Mouse (Mus musculus) ES-E14 (cell line): Measurements from ENCODE around the gene Zfp607a. TPM values are rescaled to one million over a fixed set of nuclear protein-coding genes. Genes with fewer than 3 reads are reported as not detected.
"Not testable (repeated sequence)": the region's sequence is repeated elsewhere in the genome, so short reads cannot be mapped to it uniquely, and the experiment has no call there.

Experiments
- DNase-seq: peaks from one replicate; pipeline ENCODE4 v3.0.0-alpha.2; 2013; ENCODE audit warnings: low read depth, low spot score
- H3K27ac ChIP-seq: 2 replicates; pipeline ENCODE4 v1.5.1; 2012; ENCODE audit warnings: low read depth, mild to moderate bottlenecking, low read length, moderate library complexity, mixed read lengths; ENCODE audit not compliant: poor library complexity, insufficient read depth, severe bottlenecking
- H3K36me3 ChIP-seq: 2 replicates; pipeline ENCODE4 v1.6.1; 2012; ENCODE audit warnings: mild to moderate bottlenecking, low read length, moderate library complexity, mixed read lengths; ENCODE audit not compliant: control insufficient read depth, poor library complexity, insufficient read depth, severe bottlenecking
- H3K4me1 ChIP-seq, 2 experiments: fragments of 150-350 bp in 1 of 2; sonication (generic) in 1 of 2; 2 replicates each; pipeline ENCODE4 v1.6.1; 2012; ENCODE audit warnings: low read length in 2 of 2, mild to moderate bottlenecking in 1 of 2, mixed read lengths in 1 of 2; ENCODE audit not compliant: control insufficient read depth in 2 of 2, insufficient read depth in 2 of 2, poor library complexity in 1 of 2
- H3K4me3 ChIP-seq, 2 experiments: fragments of 150-350 bp in 1 of 2; sonication (generic) in 1 of 2; 2 replicates each; pipeline ENCODE4 v1.5.1; 2012; ENCODE audit warnings: low read length in 2 of 2, low read depth in 1 of 2, mild to moderate bottlenecking in 1 of 2, mixed read lengths in 1 of 2; ENCODE audit not compliant: insufficient read depth in 1 of 2, poor library complexity in 1 of 2, severe bottlenecking in 1 of 2
- H3K9ac ChIP-seq: 2 replicates; pipeline ENCODE4 v1.6.1; 2012; ENCODE audit warnings: low read depth, mild to moderate bottlenecking, low read length, mixed read lengths; ENCODE audit not compliant: poor library complexity, insufficient read depth, severe bottlenecking
- H3K9me3 ChIP-seq: fragments of 150-350 bp; sonication (generic); 2 replicates; pipeline ENCODE4 v1.6.1; 2012; ENCODE audit warnings: low read depth, mild to moderate bottlenecking, low read length; ENCODE audit not compliant: control insufficient read depth, insufficient read depth
- CHD2 ChIP-seq: IDR thresholded peaks from 2 replicates; pipeline ENCODE4 v1.6.1; 2014; ENCODE audit warnings: mild to moderate bottlenecking, low read depth, low read length, inconsistent platforms
- HCFC1 ChIP-seq: IDR thresholded peaks from 2 replicates; pipeline ENCODE4 v1.6.1; 2012; ENCODE audit warnings: low read length, inconsistent platforms, borderline replicate concordance; ENCODE audit not compliant: insufficient read depth
- MAFK ChIP-seq: IDR thresholded peaks from 2 replicates; pipeline ENCODE4 v1.6.1; 2014; ENCODE audit warnings: mild to moderate bottlenecking, low read depth, low read length, inconsistent platforms; ENCODE audit not compliant: insufficient read depth
- ZC3H11A ChIP-seq: IDR thresholded peaks from 2 replicates; pipeline ENCODE4 v1.6.1; 2012; ENCODE audit warnings: low read depth, mild to moderate bottlenecking, inconsistent platforms, low read length, borderline replicate concordance
- ZNF384 ChIP-seq: IDR thresholded peaks from 2 replicates; pipeline ENCODE4 v1.6.1; 2012; ENCODE audit warnings: low read depth, low read length, inconsistent platforms
- in situ Hi-C, 2 experiments: fragments of 600-800 bp; cut with MboI; formaldehyde crosslinking; loops; one replicate each; pipeline ENCODE4 v1.15.1; 2025; ENCODE audit warnings: low sequenced_read_pairs in 2 of 2, inconsistent platforms in 1 of 2; ENCODE audit not compliant: unreplicated experiment in 2 of 2
- total RNA-seq: library from RNA; depleted of rRNA; stranded (reverse); fragments of 300-350 nt; gene quantifications from 2 replicates; pipeline ENCODE4 v1.2.3, GENCODE M21; 2012

The Zfp607a gene
- total RNA-seq, 1 experiment = 3.9 TPM

GRCm38 (mm10) chr7:27900601-27901000, 43.3 kb downstream of the Zfp607a start:
- TF ChIP-seq ZC3H11A (no peak), HCFC1 (no peak), CHD2 (no peak), ZNF384 (no peak), MAFK (no peak)

DNA sequence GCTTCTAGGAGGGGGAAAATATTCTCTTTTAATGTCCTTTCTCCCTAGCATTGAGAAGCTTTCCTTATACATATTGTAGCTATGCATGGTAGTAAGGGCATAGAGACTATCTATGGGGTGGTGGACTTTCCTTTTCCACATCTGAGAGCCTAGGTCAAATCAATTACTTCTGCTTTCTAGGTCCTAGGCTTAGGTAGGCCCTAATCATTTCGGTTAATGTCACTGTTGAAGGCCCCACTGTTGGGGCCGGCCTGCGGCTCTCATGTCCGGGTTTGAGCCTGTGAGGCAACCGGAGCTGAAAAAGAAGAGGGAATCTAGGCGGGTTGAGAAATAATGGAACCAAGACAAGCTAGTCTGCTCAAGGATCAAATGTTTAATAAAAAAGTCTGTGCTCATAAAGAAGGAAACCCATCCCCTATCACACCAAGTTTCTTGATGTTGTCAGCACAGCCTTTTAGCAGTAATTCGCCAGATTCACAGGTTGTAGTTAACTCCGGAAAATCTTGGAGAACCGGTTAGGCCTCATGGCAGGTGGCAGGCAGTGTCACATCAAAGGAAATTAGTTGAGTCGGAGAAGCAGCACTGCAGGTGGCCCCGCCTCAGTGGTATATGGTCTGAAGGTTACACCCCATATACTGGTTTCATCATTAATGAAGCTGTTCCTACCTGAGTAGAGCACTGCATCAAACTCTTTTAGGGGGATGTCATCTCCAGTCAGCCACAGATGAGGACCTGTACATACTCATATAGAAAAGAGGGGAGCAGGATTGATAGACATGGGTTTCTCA, 47.9 kb downstream of the Zfp607a start:
- Histone ChIP-seq H3K9ac (no peak overlapping the region), H3K27ac (no peak overlapping the region), H3K9me3 (no peaks in the 10 kb centered on the region), H3K4me1 (no peaks in the 10 kb centered on the region), H3K4me3 (no peak overlapping the region), H3K36me3 (no peaks in the 10 kb centered on the region)
- TF ChIP-seq HCFC1 (no peak), ZC3H11A (no peak), ZNF384 (no peak), MAFK (no peak), CHD2 (no peak)
- DNase-seq = no peak
- in situ Hi-C loops = no loop called here

More at GRCm38 (mm10) chr7:27900601-27901000, 43.3 kb downstream of the Zfp607a start:
- in situ Hi-C loops = no loop called here
- Histone ChIP-seq H3K27ac (no peak overlapping the region), H3K36me3 (no peaks in the 10 kb centered on the region), H3K4me1 (no peaks in the 10 kb centered on the region), H3K9me3 (no peaks in the 10 kb centered on the region), H3K9ac (no peak overlapping the region), H3K4me3 (no peak overlapping the region)
- no peak for DNase-seq

DNA sequence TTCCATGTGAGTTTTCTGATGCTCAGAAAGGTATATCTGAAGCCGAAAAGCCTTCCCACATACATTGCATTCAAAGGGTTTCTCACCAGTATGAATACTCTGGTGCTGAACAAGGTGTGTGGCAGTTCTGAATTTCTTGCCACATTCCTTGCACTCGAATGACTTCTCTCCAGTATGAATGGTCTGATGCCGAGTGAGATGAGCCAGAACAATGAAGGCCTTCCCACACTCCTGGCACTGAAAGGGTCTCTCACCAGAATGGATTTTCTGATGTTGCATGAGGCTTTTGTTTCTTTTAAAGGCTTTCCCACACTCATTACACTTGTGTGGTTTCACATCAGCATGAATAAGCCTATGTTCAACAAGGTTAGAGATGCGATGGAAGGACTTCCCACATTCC, 53.6 kb downstream of the Zfp607a start:
- H3K27ac ChIP-seq, DNase-seq, H3K4me3 ChIP-seq, in situ Hi-C loops, H3K36me3 ChIP-seq, H3K9me3 ChIP-seq, H3K4me1 ChIP-seq, H3K9ac ChIP-seq: not testable (repeated sequence)

DNA sequence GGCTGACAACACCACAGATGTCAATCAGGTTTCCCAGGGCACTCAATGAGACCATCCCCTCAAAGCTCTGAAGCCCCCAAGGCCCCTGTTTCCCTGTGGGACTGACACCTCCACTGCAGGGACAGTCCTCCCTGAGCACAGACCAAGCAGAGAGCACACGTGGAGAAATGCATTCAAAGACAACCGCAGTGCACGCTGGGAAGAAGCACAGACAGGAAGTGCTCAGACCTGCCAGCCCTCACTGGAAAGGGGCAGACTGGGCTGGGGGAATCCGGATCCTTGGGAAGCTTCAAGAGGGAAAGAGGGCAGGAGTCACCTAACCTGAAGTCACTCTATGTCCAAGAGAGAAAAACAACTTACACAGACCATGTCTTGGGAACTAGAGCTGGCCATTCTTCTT, 69.7 kb downstream of the Zfp607a start:
- DNase-seq, H3K27ac ChIP-seq, H3K9ac ChIP-seq, H3K9me3 ChIP-seq, H3K36me3 ChIP-seq, H3K4me1 ChIP-seq, H3K4me3 ChIP-seq, in situ Hi-C loops: not testable (repeated sequence)

DNA sequence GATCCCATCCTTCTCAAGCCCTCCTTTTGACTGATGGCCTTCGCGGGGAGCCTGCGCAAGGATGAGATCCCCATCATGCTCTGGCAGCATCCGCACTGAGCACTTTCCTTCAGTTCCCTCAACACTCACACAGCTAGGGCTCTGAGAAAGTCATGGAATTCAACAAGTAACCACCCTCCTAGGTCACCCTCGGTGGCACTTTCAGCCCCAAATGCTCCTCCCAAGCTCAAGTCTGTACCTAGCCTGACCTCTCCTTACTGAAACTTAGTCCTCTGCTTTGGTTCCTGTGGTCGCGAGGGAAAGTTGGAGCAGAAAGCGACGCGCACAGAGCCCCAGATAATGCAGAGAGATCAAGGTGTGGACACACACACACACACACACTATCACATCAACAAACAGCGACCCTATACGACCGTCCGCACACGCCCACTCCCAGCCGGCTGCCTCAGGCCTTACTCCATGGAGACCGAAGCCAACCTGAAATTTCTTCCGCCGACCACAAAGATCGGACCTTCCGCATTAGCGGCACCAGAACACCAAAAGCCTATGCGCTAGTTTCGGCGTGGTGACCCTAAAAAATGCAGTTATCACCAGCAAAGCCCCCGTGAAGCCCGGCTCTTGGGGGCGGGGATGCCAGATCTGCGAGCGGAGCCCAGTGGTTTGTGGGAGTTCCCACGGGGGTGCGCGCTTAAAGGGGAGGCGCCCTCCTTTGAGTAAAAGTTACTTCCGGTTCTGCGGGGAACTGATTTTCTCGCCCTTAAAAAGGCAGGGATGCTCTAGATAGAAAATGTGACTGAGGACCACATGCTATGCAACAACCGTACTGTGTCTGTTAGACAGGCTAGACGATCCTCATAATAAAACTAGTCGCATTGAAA, 71.7 kb downstream of the Zfp607a start, which contains the start of gene Zfp974:
Zfp974 (minus strand) TSS at position 643 of the 878 bp plus-strand sequence.
- Histone ChIP-seq H3K9ac (peak within 1 kb of the TSS; percentile 83), H3K4me1 (peaks cover 0 to 2% of the 10 kb centered on the region in 2 experiments; a peak in 1 of 4 replicates), H3K36me3 (no peaks in the 10 kb centered on the region), H3K9me3 (no peaks in the 10 kb centered on the region), H3K27ac (no peak within 1 kb of the TSS), H3K4me3 (peak within 1 kb of the TSS; percentile 87 to 93)
- in situ Hi-C loops = no loop called here
- no peak for TF ChIP-seq ZC3H11A
- no peak for TF ChIP-seq HCFC1
- no peak for TF ChIP-seq CHD2
- no peak for TF ChIP-seq MAFK
- no peak for TF ChIP-seq ZNF384
- DNase-seq = peak; percentile 40
